Mouse (Mus musculus): Measurements from ENCODE around the gene Hic2. TPM values are rescaled to one million over a fixed set of nuclear protein-coding genes. Genes with fewer than 3 reads are reported as not detected.

Hic2 gene
- polyA plus RNA-seq, 1 experiment = 0.71 TPM

- Histone ChIP-seq H3K4me3 (ENCODE audit: insufficient read depth, low read depth, low read length) (no peak overlapping the region), H3K4me1 (ENCODE audit: control insufficient read depth, insufficient read depth, insufficient read length, low read length) (peaks cover 3% of the 10 kb centered on the region; the same call in 1 of the 2 replicates), H3K27ac (replicated peaks; ENCODE audit: low read depth, low read length) (no peak overlapping the region)
Measured at GRCm38 (mm10) chr16:17252086-17252726, 18.8 kb downstream of the Hic2 start.

DNA sequence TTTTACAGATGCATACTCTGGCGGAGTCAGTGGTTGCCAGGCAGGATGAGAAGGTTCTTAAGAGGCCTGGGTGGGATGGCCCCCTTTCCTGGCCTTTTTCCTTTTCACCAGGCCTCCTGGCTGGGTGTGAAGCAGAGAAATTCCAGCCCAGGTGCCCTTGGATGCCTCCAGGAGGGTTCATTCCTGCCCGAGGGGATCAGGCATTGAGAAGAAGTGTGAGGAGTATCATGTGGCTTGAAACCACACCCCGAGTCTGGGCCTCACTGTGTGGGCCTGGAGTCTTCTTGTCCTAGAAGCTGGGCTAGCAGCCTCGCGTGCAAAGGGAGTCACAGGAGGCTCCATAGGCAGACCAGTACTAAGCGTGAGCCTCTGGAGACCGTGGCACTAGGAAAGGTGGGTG is 19.5 kb downstream of the Hic2 start:
- H3K4me1 ChIP-seq (ENCODE audit: control insufficient read depth, insufficient read depth, insufficient read length, low read length) = peaks cover 3% of the 10 kb centered on the region; the same call in 1 of the 2 replicates
- no peak overlapping the region for H3K4me3 ChIP-seq (ENCODE audit: insufficient read depth, low read depth, low read length)
- H3K27ac ChIP-seq (replicated peaks; ENCODE audit: low read depth, low read length) = no peak overlapping the region

DNA sequence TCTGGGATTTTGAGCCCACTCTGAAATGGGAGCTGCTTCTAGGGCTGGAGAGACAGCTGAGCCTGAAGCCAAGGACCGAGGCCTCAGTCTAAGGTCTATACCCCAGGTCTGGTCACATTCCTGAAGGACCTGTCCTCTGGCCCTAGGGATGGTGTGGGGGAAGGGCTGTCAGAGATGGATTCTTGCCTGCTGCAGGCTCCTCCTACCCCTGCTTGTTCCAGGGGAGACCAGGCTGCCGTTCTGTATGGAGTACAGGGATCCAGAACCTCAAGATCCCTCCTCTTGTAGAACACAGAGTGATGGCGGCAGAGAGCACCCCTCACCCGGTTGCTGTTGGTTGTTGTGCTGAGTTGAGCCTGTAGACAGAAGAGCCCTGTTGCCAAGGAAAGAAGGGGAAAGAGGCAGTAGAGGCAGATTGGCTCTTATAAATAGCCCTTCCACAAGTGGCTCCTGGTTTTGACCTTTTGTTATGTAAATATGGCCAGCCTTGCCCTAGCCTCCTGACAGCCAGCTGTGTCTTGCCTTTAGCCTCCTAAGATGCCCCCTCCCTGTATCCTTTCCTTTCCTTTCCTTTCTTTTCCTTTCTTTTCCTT is 20.7 kb downstream of the Hic2 start:
- no peak overlapping the region for H3K4me3 ChIP-seq (ENCODE audit: insufficient read depth, low read depth, low read length)
- H3K4me1 ChIP-seq (ENCODE audit: control insufficient read depth, insufficient read depth, insufficient read length, low read length) = no peaks in the 10 kb centered on the region
- no peak overlapping the region for H3K27ac ChIP-seq (replicated peaks; ENCODE audit: low read depth, low read length)

DNA sequence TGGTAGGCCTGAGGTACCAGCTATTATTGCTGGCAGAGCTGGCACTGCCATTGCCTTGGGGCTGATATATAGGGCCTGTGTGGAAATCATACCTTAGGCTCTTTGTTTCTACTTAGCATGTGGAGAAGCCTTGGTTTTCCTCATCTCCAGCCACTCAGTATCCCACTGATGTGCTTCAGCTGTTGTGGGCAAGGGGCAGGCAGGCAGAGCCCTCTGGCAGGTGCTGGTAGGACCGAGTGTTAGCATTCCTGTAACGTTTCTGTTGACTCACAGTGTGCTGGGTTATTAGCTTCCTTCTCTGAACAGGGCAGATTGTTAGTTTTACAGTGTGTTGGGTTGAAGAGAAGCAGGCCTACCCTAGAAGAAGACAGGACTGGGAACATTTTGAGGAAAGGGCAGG is 21.9 kb downstream of the Hic2 start:
- Histone ChIP-seq H3K4me1 (ENCODE audit: control insufficient read depth, insufficient read depth, insufficient read length, low read length) (no peaks in the 10 kb centered on the region), H3K4me3 (ENCODE audit: insufficient read depth, low read depth, low read length) (no peak overlapping the region), H3K27ac (replicated peaks; ENCODE audit: low read depth, low read length) (no peak overlapping the region)

DNA sequence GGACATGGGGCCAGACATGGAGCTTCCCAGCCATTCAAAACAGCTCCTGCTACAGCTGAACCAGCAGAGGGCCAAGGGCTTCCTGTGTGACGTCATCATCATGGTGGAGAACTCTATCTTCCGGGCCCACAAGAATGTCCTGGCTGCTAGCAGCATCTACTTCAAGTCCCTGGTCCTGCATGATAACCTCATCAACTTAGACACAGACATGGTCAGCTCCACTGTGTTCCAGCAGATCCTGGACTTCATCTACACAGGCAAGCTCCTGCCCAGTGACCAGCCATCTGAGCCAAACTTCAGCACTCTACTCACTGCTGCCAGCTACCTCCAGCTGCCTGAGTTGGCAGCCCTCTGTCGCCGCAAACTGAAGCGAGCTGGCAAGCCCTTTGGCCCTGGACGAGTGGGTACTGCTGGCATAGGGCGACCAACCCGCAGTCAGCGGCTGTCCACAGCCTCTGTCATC is 24.0 kb downstream of the Hic2 start:
- no peak overlapping the region for H3K27ac ChIP-seq (replicated peaks; ENCODE audit: low read depth, low read length)
- no peaks in the 10 kb centered on the region for H3K4me1 ChIP-seq (ENCODE audit: control insufficient read depth, insufficient read depth, insufficient read length, low read length)
- no peak overlapping the region for H3K4me3 ChIP-seq (ENCODE audit: insufficient read depth, low read depth, low read length)

DNA sequence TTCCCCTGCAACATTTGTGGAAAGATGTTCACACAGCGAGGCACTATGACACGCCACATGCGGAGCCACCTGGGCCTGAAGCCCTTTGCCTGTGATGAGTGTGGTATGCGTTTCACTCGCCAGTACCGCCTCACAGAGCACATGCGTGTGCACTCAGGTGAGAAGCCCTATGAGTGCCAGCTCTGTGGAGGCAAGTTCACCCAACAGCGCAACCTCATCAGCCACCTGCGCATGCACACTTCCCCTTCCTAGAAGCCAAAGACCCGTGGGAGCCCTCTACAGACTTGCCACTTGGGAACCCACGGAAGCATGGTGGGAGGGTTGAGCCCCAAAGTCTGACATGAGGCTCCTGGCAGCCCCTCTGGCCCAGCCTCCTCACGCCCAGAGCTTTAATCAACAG is 25.5 kb downstream of the Hic2 start:
- no peak overlapping the region for H3K27ac ChIP-seq (replicated peaks; ENCODE audit: low read depth, low read length)
- no peak overlapping the region for H3K4me3 ChIP-seq (ENCODE audit: insufficient read depth, low read depth, low read length)
- H3K4me1 ChIP-seq (ENCODE audit: control insufficient read depth, insufficient read depth, insufficient read length, low read length) = no peaks in the 10 kb centered on the region

- H3K4me3 ChIP-seq (ENCODE audit: insufficient read depth, low read depth, low read length) = no peak overlapping the region
- no peak overlapping the region for H3K27ac ChIP-seq (replicated peaks; ENCODE audit: low read depth, low read length)
- H3K4me1 ChIP-seq (ENCODE audit: control insufficient read depth, insufficient read depth, insufficient read length, low read length) = no peaks in the 10 kb centered on the region
Measured at GRCm38 (mm10) chr16:17261341-17261740, 28.0 kb downstream of the Hic2 start.

GRCm38 (mm10) chr16:17266113-17266512 is 32.7 kb downstream of the Hic2 start:
- Histone ChIP-seq H3K4me1 (ENCODE audit: control insufficient read depth, insufficient read depth, insufficient read length, low read length) (no peaks in the 10 kb centered on the region), H3K27ac (replicated peaks; ENCODE audit: low read depth, low read length) (no peak overlapping the region), H3K4me3 (ENCODE audit: insufficient read depth, low read depth, low read length) (no peak overlapping the region)

GRCm38 (mm10) chr16:17267937-17268336 is 34.6 kb downstream of the Hic2 start:
- Histone ChIP-seq H3K27ac (replicated peaks; ENCODE audit: low read depth, low read length) (no peak overlapping the region), H3K4me1 (ENCODE audit: control insufficient read depth, insufficient read depth, insufficient read length, low read length) (no peaks in the 10 kb centered on the region), H3K4me3 (ENCODE audit: insufficient read depth, low read depth, low read length) (no peak overlapping the region)

DNA sequence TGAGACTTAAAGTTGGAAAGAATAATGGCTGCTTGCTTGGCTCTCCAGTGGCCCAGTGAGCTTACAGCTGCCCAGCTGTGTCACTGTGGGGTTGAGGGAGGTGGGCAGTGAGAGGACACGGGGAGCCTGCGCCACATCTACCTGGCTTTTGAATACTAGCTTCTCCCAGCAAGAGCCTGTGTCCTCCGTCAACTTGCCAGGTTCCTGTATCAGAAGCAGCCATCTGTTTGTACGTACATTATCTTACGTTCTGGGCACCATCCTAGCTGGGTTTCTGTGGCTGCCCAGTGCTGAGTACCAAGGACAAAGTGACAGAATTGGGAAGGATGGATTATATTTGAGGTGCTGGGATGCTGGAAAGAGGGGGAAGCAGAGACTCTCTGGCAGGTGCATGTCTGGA is 36.5 kb downstream of the Hic2 start:
- Histone ChIP-seq H3K27ac (replicated peaks; ENCODE audit: low read depth, low read length) (no peak overlapping the region), H3K4me3 (ENCODE audit: insufficient read depth, low read depth, low read length) (no peak overlapping the region), H3K4me1 (ENCODE audit: control insufficient read depth, insufficient read depth, insufficient read length, low read length) (no peaks in the 10 kb centered on the region)

- no peaks in the 10 kb centered on the region for H3K4me1 ChIP-seq (ENCODE audit: control insufficient read depth, insufficient read depth, insufficient read length, low read length)
- H3K27ac ChIP-seq (replicated peaks; ENCODE audit: low read depth, low read length) = no peak overlapping the region
- H3K4me3 ChIP-seq (ENCODE audit: insufficient read depth, low read depth, low read length) = no peak overlapping the region
Measured at GRCm38 (mm10) chr16:17271124-17271523, 37.8 kb downstream of the Hic2 start.

GRCm38 (mm10) chr16:17271856-17272255 is 38.5 kb downstream of the Hic2 start:
- H3K27ac ChIP-seq (replicated peaks; ENCODE audit: low read depth, low read length) = no peak overlapping the region
- 0 out of 2 replicates have a peak, but pooled peaks cover 2% of the 10 kb centered on the region for H3K4me1 ChIP-seq (ENCODE audit: control insufficient read depth, insufficient read depth, insufficient read length, low read length)
- H3K4me3 ChIP-seq (ENCODE audit: insufficient read depth, low read depth, low read length) = no peak overlapping the region

DNA sequence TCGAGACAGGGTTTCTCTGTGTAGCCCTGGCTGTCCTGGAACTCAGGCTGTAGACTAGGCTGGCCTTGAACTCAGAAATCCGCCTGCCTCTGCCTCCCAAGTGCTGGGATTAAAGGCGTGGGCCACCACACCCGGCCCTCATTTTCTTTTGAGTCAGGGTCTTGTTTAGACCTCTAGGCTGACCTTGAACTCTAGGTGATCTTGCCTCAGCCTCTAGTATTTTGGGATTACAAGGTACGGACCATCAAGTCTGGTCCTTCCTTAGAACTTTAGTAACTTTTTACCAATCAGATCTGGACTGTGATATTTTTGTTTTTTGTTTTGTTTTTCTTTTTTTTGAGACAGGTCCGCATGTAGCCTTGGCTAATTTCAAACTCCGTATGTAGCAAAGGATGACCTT is 42.3 kb downstream of the Hic2 start, which contains the start of gene Tmem191c:
Gene Tmem191c (plus strand): TSS at position 357 of the 400 bp plus-strand sequence.
- Histone ChIP-seq H3K4me1 (ENCODE audit: control insufficient read depth, insufficient read depth, insufficient read length, low read length) (0 out of 2 replicates have a peak, but pooled peaks cover 3% of the 10 kb centered on the region), H3K27ac (replicated peaks; ENCODE audit: low read depth, low read length) (no peak within 1 kb of the TSS), H3K4me3 (ENCODE audit: insufficient read depth, low read depth, low read length) (peak within 1 kb of the TSS; percentile 62)

DNA sequence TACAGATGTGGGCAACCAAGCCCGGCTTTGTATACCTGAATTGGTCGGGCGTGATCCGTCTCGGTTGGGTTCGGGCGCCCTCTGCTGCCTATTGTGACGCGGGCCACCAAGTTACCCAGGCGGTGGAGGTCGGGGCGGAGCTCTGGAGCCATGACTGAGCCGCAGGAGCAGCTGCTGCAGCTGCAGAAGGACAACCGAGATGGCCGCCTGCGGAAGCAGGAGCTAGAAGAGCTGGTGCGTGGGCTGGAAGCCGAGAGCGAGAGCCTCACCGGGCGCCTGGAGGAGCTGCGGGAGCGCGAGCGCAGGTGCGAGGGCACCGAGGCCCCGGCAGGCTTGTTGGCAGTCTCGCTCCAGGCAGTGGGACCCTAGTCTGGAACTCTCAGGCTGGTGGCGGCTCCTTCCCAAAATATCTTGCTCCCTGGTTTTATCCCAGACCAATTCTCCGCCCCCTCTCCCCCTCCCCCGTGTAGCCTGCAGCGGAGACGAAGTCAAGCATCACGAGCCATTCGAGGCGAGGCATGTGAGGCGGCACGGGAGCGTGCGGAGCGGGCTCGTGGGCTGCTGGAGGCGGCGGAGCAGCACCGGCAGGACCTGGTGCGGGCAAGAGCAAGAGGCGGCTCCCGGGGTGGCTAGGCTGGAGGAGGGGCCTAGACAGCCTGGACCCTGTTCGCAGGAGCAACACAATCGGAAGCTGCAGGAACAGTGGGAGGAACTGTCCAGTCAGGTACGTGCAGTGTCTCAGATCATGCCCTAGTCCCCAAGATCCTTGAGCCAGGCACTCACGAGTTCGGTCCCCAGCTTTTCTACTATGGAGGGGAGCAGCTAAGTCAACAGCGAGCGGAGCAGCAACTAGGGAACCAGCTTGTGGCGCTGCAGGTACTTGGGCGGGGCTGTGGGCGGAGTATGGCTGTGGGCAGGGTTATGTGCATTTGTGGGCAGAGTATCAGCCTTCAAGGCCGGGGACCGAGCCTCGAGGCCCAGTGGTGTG is 43.1 kb downstream of the Hic2 start:
- Histone ChIP-seq H3K27ac (replicated peaks; ENCODE audit: low read depth, low read length) (no peak overlapping the region), H3K4me3 (ENCODE audit: insufficient read depth, low read depth, low read length) (peak overlapping the region; percentile 62), H3K4me1 (ENCODE audit: control insufficient read depth, insufficient read depth, insufficient read length, low read length) (0 out of 2 replicates have a peak, but pooled peaks cover 3% of the 10 kb centered on the region)
